Mouse (Mus musculus): Measurements from ENCODE around the gene Dmp1. TPM values are rescaled to one million over a fixed set of nuclear protein-coding genes. Genes with fewer than 3 reads are reported as not detected.

Dmp1 gene
- polyA plus RNA-seq (2017; shearing (Covaris generic)), result not detected

GRCm38 (mm10) chr5:104202351-104202750 lies at the start of gene Dmp1:
Gene Dmp1 (plus strand): TSS chr5:104202613.

GRCm38 (mm10) chr5:104170412-104170811 lies 32.0 kb upstream of the Dmp1 start, which contains the start of gene Dspp:
Gene Dspp (plus strand): TSS chr5:104170712.

Other genes with a start within 250 kb of the Dmp1 start
- not detected for gene Hsd17b13, start 225.2 kb upstream of the Dmp1 start, polyA plus RNA-seq (2017; shearing (Covaris generic))
- 3.7 TPM for gene Hsd17b11, start 180.7 kb upstream of the Dmp1 start, polyA plus RNA-seq (2017; shearing (Covaris generic))
- 47.1 TPM for gene Nudt9, start 156.3 kb upstream of the Dmp1 start, polyA plus RNA-seq (2017; shearing (Covaris generic))
- gene Gm17660, start 125.0 kb upstream of the Dmp1 start, polyA plus RNA-seq (2017; shearing (Covaris generic)), result not detected
- not detected for gene Sparcl1, start 88.9 kb upstream of the Dmp1 start, polyA plus RNA-seq (2017; shearing (Covaris generic))
- not detected for gene Dspp, start 31.9 kb upstream of the Dmp1 start, polyA plus RNA-seq (2017; shearing (Covaris generic))
- not detected for gene Ibsp, start 96.6 kb downstream of the Dmp1 start, polyA plus RNA-seq (2017; shearing (Covaris generic))
- gene Mepe, start 122.7 kb downstream of the Dmp1 start, polyA plus RNA-seq (2017; shearing (Covaris generic)), result not detected
- not detected for gene Spp1, start 232.5 kb downstream of the Dmp1 start, polyA plus RNA-seq (2017; shearing (Covaris generic))